Mouse (Mus musculus) lung, postnatal 10 days (tissue): Measurements from ENCODE around the gene 2700049A03Rik.

Source experiments
- DNase-seq: peaks from one replicate; pipeline ENCODE4 v3.0.0; 2021

The 2700049A03Rik gene

GRCm38 (mm10) chr12:71274519-71275237, 138.0 kb downstream of the 2700049A03Rik start:
- no peak for DNase-seq

GRCm38 (mm10) chr12:71275906-71276595, 139.4 kb downstream of the 2700049A03Rik start:
- no peak for DNase-seq

- DNase-seq: no peak
These were observed 143.0 kb downstream of the 2700049A03Rik start for GRCm38 (mm10) chr12:71279521-71280262.

DNA sequence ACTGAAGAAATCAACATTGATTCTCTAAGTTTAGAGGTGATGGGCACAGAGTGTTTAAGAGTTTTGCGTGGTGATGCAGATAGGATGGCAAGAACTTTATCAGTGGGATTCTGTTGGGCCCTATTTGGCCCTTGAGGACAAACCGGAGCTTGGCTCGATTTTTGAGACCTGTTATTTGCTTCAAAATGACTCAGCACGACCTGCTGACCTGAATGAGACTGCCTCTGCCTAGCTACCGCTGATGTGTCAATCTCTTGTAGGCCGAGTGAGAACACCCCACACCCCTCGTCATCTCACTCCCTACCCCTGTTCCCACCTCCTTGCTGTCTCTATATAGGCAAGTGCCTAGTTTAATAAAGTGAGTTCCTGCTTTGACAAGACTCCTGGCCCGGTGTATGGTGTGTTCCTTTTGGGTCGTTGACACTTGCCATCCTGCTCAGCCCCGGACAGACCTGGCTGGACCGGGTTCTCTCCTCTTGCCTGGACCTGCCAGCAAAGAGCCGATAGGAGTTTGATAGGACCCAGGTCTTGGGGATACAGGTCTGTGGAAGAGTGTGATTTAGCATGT, 144.6 kb downstream of the 2700049A03Rik start:
- no peak for DNase-seq

GRCm38 (mm10) chr12:71285399-71285798, 148.8 kb downstream of the 2700049A03Rik start:
- DNase-seq: no peak

DNA sequence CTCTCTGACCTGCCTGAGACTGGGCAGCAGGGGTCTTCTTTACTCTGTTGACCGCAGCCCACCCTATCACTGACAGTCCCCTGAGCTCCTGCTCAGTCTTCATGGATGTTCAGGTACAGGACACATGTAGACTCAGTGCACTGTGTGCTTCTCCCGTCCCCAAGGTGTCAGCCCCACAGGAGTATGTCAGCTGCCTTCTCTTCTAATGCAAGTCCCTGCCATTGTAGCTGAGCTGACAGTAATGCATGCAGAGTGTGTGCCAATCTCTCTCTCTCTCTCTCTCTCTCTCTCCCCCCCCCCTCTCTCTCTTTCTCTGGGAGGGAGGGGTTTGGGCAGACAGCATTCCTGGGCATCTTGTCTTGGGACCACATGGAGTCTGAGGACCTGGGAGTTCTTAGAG, 153.8 kb downstream of the 2700049A03Rik start:
- DNase-seq: no peak
